Mouse (Mus musculus) spleen, adult 18-20 months (tissue): Measurements from ENCODE around the gene Gm6526.
"Not testable (repeated sequence)": the region's sequence is repeated elsewhere in the genome, so short reads cannot be mapped to it uniquely, and the experiment has no call there.

Experiments
- DNase-seq, 2 experiments: peaks; one replicate each; pipeline ENCODE4 v3.0.0; 2022; ENCODE audit warnings: mixed read lengths in 2 of 2

The Gm6526 gene

GRCm38 (mm10) chr14:43747566-43747965 is at the start of gene Gm6526:
Gm6526 (plus strand) TSS chr14:43747866.
- not testable (repeated sequence) for DNase-seq

DNA sequence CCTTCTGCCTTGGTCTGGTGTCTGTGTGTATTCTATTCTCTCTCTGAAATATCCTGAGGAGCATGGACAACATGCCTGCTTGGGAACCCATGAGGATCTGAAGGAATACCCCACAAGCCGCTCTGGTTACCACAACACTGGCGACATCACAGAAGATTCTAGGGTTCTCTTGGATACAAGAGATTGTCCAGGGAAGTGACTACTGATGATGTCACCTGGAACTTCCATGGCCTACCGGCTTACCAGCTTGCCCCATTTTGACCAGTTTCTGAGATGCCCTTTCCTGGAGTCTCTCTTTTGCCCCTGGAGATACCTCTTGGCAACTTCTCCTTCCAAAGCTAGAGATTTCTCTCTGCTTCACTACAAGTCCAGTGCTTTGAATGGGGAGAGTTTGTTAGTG is 20.3 kb upstream of the Gm6526 start, which contains the start of gene Gm16506:
Gene Gm16506, minus strand, starts transcription at position 101 of the 400 bp plus-strand sequence.
- not testable (repeated sequence) for DNase-seq

DNA sequence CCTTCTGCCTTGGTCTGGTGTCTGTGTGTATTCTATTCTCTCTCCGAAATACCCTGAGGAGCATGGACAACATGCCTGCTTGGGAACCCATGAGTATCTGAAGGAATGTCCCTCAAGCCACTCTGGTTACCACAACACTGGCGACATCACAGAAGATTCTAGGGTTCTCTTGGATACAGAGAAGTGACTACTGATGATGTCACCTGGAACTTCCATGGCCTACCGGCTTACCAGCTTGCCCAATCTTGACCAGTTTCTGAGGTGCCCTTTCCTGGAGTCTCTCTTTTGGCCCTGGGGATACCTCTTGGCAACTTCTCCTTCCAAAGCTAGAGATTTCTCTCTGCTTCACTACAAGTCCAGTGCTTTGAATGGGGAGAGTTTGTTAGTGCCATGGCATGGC is 37.0 kb downstream of the Gm6526 start, which contains the start of gene Gm8180:
Gene Gm8180, minus strand, starts transcription at position 101 of the 400 bp plus-strand sequence.
- not testable (repeated sequence) for DNase-seq

- not testable (repeated sequence) for DNase-seq
These were observed 46.1 kb downstream of the Gm6526 start for GRCm38 (mm10) chr14:43793811-43794210.

DNA sequence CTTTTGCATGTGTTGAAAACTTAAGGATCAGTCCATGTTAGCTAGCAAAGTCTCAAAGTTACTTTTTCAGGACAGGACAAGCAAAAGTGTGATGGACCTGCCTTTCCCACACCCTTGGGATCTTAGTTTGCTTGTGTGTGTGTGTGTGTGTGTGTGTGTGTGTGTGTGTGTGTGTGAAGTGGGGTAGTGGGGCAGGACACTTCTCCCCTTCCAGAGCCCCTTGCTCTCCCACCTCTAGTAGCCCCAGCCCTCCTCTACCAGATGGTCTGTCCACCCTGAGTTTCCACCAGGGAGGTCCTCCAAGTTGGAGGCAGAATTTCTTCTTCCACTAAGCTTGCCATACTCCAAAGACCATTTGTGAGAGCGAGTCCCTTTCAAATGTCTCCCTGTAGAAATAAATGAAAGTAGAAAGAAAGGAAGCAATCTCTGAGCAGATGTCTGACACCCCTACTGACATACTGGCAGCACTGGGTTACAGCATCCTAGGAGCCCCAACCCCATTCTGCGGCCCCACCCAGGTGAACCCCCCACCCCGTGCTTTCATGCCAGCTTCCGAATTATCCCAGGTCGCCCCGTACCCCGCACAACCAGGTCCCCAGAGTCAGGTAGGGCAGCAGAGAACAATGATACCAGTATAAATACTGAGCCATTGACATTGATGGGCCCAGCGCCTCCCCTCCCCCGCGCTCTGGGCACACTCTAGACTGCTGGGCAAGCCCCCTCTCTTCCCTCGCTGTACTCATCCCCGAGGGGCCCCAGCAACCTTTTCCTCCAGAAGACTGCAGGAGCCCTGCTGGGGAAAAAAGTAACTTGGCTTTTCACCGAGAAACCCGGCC is 48.6 kb downstream of the Gm6526 start:
- no peak for DNase-seq

DNA sequence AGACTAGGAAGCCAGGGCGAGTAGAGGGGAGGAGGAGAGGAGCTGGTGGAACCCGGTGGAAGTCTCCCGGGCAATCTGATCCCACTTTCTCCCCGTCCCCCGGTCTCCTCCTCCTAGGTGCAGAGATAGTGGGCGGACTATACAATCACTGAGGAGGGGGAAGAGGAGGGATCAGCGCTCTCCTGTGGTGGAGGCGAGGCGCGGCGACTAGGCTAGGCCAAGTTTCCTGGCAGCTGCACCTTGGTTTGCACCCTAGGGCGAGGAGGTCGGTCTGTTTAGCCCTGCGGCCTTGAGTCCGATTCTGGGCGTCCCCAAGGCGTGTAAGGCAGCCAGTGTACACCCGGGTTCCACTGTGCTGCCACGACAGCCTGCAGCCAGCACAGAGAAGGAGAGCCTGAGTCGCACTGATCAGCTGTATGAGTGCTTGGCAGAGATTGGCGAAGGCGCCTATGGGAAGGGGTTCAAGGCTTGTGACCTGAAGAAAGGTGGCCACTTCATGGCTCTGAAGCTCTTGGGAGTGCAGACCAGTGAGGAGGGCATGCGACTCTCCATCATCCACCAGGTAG is 49.3 kb downstream of the Gm6526 start:
- DNase-seq, result not testable (repeated sequence)

GRCm38 (mm10) chr14:43804435-43804834 is 56.8 kb downstream of the Gm6526 start:
- DNase-seq, result not testable (repeated sequence)
